Mouse (Mus musculus): ENCODE measurements around the gene Tnr. TPM values are rescaled to one million over a fixed set of nuclear protein-coding genes. Genes with fewer than 3 reads are reported as not detected.

The Tnr gene
- polyA plus RNA-seq, 1 experiment from 2014 or later, result 0.08 TPM

GRCm38 (mm10) chr1:159717016-159717415 is 193.4 kb downstream of the Tnr start:
- H3K27me3 ChIP-seq, result peaks cover 11% of the 10 kb centered on the region
- ChIA-PET CTCF (interaction anchor here (1.6 kb wide), 1 partner anchor 85 kb away, joined by 3 read pairs; no protein-coding TSS in a partner anchor), POLR2A (no interaction called here)
- DNase-seq (ENCODE audit: low read depth, low spot score) (no peak), ATAC-seq (no peak)
- in situ Hi-C loops (cut with MboI; ENCODE audit: low pct_unique_long_range_greater_than_20kb), result no loop called here
- TF ChIP-seq CTCF (IDR thresholded peaks at IDR 0.05), result no peak

- TF ChIP-seq CTCF (IDR thresholded peaks at IDR 0.05), result no peak
- DNase-seq (ENCODE audit: low read depth, low spot score) (no peak), ATAC-seq (no peak)
- in situ Hi-C loops (cut with MboI; ENCODE audit: low pct_unique_long_range_greater_than_20kb), result no loop called here
- peaks cover 9% of the 10 kb centered on the region for H3K27me3 ChIP-seq
- ChIA-PET POLR2A (no interaction called here), CTCF (no interaction called here)
Measured at GRCm38 (mm10) chr1:159723733-159724132, 200.2 kb downstream of the Tnr start.

- CTCF ChIA-PET, result interaction anchor here (1.2 to 1.9 kb wide), 3 partner anchors 8 to 58 kb away, joined by 3 to 6 read pairs (median 3); no protein-coding TSS in a partner anchor
- in situ Hi-C loops (cut with MboI; ENCODE audit: low pct_unique_long_range_greater_than_20kb), result no loop called here
- H3K27me3 ChIP-seq, result peaks cover 15% of the 10 kb centered on the region
- no peak for ATAC-seq
- POLR2A ChIA-PET, result no interaction called here
- no peak for TF ChIP-seq CTCF (IDR thresholded peaks at IDR 0.05)
- no peak for DNase-seq (ENCODE audit: low read depth, low spot score)
Measured at GRCm38 (mm10) chr1:159729270-159729669, 205.7 kb downstream of the Tnr start.

- ChIA-PET POLR2A (interaction anchor here (0.6 kb wide), 2 partner anchors 153 to 212 kb away, joined by 3 read pairs; no protein-coding TSS in a partner anchor), CTCF (interaction anchor here (1.3 to 1.9 kb wide), 2 partner anchors 10 to 45 kb away, joined by 3 to 6 read pairs; no protein-coding TSS in a partner anchor)
- in situ Hi-C loops (cut with MboI; ENCODE audit: low pct_unique_long_range_greater_than_20kb), result no loop called here
- TF ChIP-seq CTCF (IDR thresholded peaks at IDR 0.05), result no peak
- ATAC-seq, result no peak
- no peak for DNase-seq (ENCODE audit: low read depth, low spot score)
- H3K27me3 ChIP-seq, result peaks cover 15% of the 10 kb centered on the region
Measured at GRCm38 (mm10) chr1:159730826-159731225, 207.3 kb downstream of the Tnr start.

- no peak for TF ChIP-seq CTCF (IDR thresholded peaks at IDR 0.05)
- in situ Hi-C loops (cut with MboI; ENCODE audit: low pct_unique_long_range_greater_than_20kb), result no loop called here
- H3K27me3 ChIP-seq, result peaks cover 19% of the 10 kb centered on the region
- no peak for DNase-seq (ENCODE audit: low read depth, low spot score)
- ChIA-PET CTCF (no interaction called here), POLR2A (no interaction called here)
- no peak for ATAC-seq
Measured at GRCm38 (mm10) chr1:159735099-159735498, 211.5 kb downstream of the Tnr start.

GRCm38 (mm10) chr1:159739478-159739877 is 215.9 kb downstream of the Tnr start:
- POLR2A ChIA-PET, result no interaction called here
- CTCF ChIA-PET, result no interaction called here

GRCm38 (mm10) chr1:159741237-159742002 is 217.9 kb downstream of the Tnr start:
- CTCF ChIA-PET, result interaction anchor here (1.0 kb wide), 1 partner anchor 38 kb away, joined by 3 read pairs; no protein-coding TSS in a partner anchor
- no peak for ATAC-seq
- H3K27me3 ChIP-seq, result peaks cover 5% of the 10 kb centered on the region
- POLR2A ChIA-PET, result no interaction called here
- in situ Hi-C loops (cut with MboI; ENCODE audit: low pct_unique_long_range_greater_than_20kb), result no loop called here
- TF ChIP-seq CTCF (IDR thresholded peaks at IDR 0.05), result no peak
- DNase-seq (ENCODE audit: low read depth, low spot score), result no peak

More at GRCm38 (mm10) chr1:159739478-159739877, 215.9 kb downstream of the Tnr start:
- in situ Hi-C loops (cut with MboI; ENCODE audit: low pct_unique_long_range_greater_than_20kb), result no loop called here
- peaks cover 5% of the 10 kb centered on the region for H3K27me3 ChIP-seq
- TF ChIP-seq CTCF (IDR thresholded peaks at IDR 0.05), result no peak
- DNase-seq (ENCODE audit: low read depth, low spot score) (no peak), ATAC-seq (no peak)

GRCm38 (mm10) chr1:159742003-159742274 is 218.4 kb downstream of the Tnr start:
- ATAC-seq (no peak), DNase-seq (ENCODE audit: low read depth, low spot score) (no peak)
- POLR2A ChIA-PET, result no interaction called here
- peaks cover 5% of the 10 kb centered on the region for H3K27me3 ChIP-seq
- no peak for TF ChIP-seq CTCF (IDR thresholded peaks at IDR 0.05)
- CTCF ChIA-PET, result interaction anchor here (1.0 kb wide), 1 partner anchor 38 kb away, joined by 3 read pairs; no protein-coding TSS in a partner anchor
- in situ Hi-C loops (cut with MboI; ENCODE audit: low pct_unique_long_range_greater_than_20kb), result no loop called here

- ChIA-PET CTCF (no interaction called here), POLR2A (interaction anchor here (0.6 kb wide), 1 partner anchor 136 kb away, joined by 3 read pairs; no protein-coding TSS in a partner anchor)
- DNase-seq (ENCODE audit: low read depth, low spot score), result no peak
- no peak for TF ChIP-seq CTCF (IDR thresholded peaks at IDR 0.05)
- ATAC-seq, result no peak
- peaks cover 4% of the 10 kb centered on the region for H3K27me3 ChIP-seq
- in situ Hi-C loops (cut with MboI; ENCODE audit: low pct_unique_long_range_greater_than_20kb), result no loop called here
Measured at GRCm38 (mm10) chr1:159743744-159744253, 220.2 kb downstream of the Tnr start.

GRCm38 (mm10) chr1:159745311-159745710 is 221.7 kb downstream of the Tnr start:
- no peak for ATAC-seq
- in situ Hi-C loops (cut with MboI; ENCODE audit: low pct_unique_long_range_greater_than_20kb), result no loop called here
- no peak for TF ChIP-seq CTCF (IDR thresholded peaks at IDR 0.05)
- no peak for DNase-seq (ENCODE audit: low read depth, low spot score)
- ChIA-PET CTCF (no interaction called here), POLR2A (no interaction called here)
- peaks cover 14% of the 10 kb centered on the region for H3K27me3 ChIP-seq

GRCm38 (mm10) chr1:159747969-159748368 is 224.4 kb downstream of the Tnr start:
- DNase-seq (ENCODE audit: low read depth, low spot score) (no peak), ATAC-seq (no peak)
- ChIA-PET CTCF (no interaction called here), POLR2A (no interaction called here)
- peaks cover 16% of the 10 kb centered on the region for H3K27me3 ChIP-seq
- in situ Hi-C loops (cut with MboI; ENCODE audit: low pct_unique_long_range_greater_than_20kb), result no loop called here
- no peak for TF ChIP-seq CTCF (IDR thresholded peaks at IDR 0.05)
